8 mouse cellular contexts compared by ENCODE assay signal in genomic region chr19:47264322-47265092, GRCm38 (mm10).
A peak's percentile ranks its signal among the peaks of the same experiment; 100 is the strongest.
DNase-seq lines count a peak whose midpoint lies in the region.

No protein-coding gene starts in this region.

- no peaks in the 10 kb centered on the region for H3K9me3 ChIP-seq in midbrain, embryonic 10.5 days (replicated peaks)

- H3K27me3 ChIP-seq in midbrain, embryonic 10.5 days (ENCODE audit: low read depth, poor library complexity, severe bottlenecking), result no peaks in the 10 kb centered on the region

- peaks cover 40% of the 10 kb centered on the region for H3K36me3 ChIP-seq in midbrain, embryonic 10.5 days

- no peak overlapping the region for H3K27ac ChIP-seq in midbrain, embryonic 10.5 days (replicated peaks)

- DNase-seq in left cerebral cortex, adult 11 months (ENCODE audit: low spot score), result peak; percentile 66
- no peak for DNase-seq in left cerebral cortex, adult 8-10 months (ENCODE audit: low spot score in 2 of 2)
- DNase-seq in cerebellum, adult 8-10 months, result peak; percentile 86
- peak; percentile 79 for DNase-seq in forelimb bud, embryonic 11.5 days (ENCODE audit: low read depth, low spot score)
- peak; percentile 44 for DNase-seq in hindlimb bud, embryonic 11.5 days (ENCODE audit: extremely low spot score, low read depth, low spot score)
- DNase-seq in left cerebral cortex, adult 18-20 months (ENCODE audit: low spot score in 2 of 2), result peak; percentile 74 to 83
- DNase-seq in midbrain, embryonic 10.5 days (ENCODE audit: low spot score), result peak; percentile 74
- DNase-seq in right cerebral cortex, postnatal 4 days, result peak; percentile 73

- no peak overlapping the region for H3K4me3 ChIP-seq in midbrain, embryonic 10.5 days

- WGBS in midbrain, embryonic 10.5 days, result 48% methylated on average over 11 of the region's 11 CpGs

- H3K4me1 ChIP-seq in midbrain, embryonic 10.5 days, result peaks cover 10% of the 10 kb centered on the region

Comparison
In these comparisons a context has a peak if more than half of its experiments do, and no peak if none do; other contexts are left out.
1. DNase-seq: peak in left cerebral cortex, adult 11 months (single experiment), cerebellum, adult 8-10 months (single experiment), forelimb bud, embryonic 11.5 days (single experiment), hindlimb bud, embryonic 11.5 days (single experiment), left cerebral cortex, adult 18-20 months (2 of 2), midbrain, embryonic 10.5 days (single experiment) and right cerebral cortex, postnatal 4 days (single experiment); none in left cerebral cortex, adult 8-10 months (0 of 2).